Mouse (Mus musculus) gastrocnemius, adult 2 months (tissue): ENCODE data around the gene Inf2. TPM values are rescaled to one million over a fixed set of nuclear protein-coding genes. Genes with fewer than 3 reads are reported as not detected.

ENCODE experiments used
- DNase-seq: peaks from one replicate; pipeline ENCODE4 v3.0.0; 2022
- H3K27ac ChIP-seq: fragments of 200-600 bp; 2 replicates; pipeline ENCODE4 v1.8.1; 2022; ENCODE audit warnings: mild to moderate bottlenecking
- H3K4me3 ChIP-seq: fragments of 200-600 bp; 2 replicates; pipeline ENCODE4 v1.8.1; 2022; ENCODE audit warnings: mild to moderate bottlenecking, moderate library complexity
- CTCF ChIP-seq: fragments of 200-600 bp; IDR thresholded peaks from 2 replicates; pipeline ENCODE4 v1.8.1; 2022; ENCODE audit warnings: antibody characterized with exemption, mild to moderate bottlenecking, moderate library complexity
- intact Hi-C: fragments of 180-260 bp; cut with DNase I; formaldehyde crosslinking; loops from one replicate; pipeline ENCODE4 v1.15.1; 2025
- total RNA-seq, 2 experiments: library from RNA; stranded (reverse); gene quantifications; 2 replicates each; pipeline ENCODE4 v1.2.3; 2021

The Inf2 gene
- total RNA-seq, 2 experiments from 2014 or later: 8.2 to 13.0 TPM

GRCm38 (mm10) chr12:112576341-112576740 is 12.2 kb upstream of the Inf2 start:
- TF ChIP-seq CTCF: no peak
- H3K27ac ChIP-seq: peak overlapping the region; percentile 53; the same call in 1 of the 2 replicates
- no peak for DNase-seq

GRCm38 (mm10) chr12:112576749-112577148 is 11.8 kb upstream of the Inf2 start:
- DNase-seq: no peak
- no peak for TF ChIP-seq CTCF
- Histone ChIP-seq H3K27ac (peak overlapping the region; percentile 53; the same call in 1 of the 2 replicates), H3K4me3 (no peak overlapping the region)
- intact Hi-C loops: no loop called here

More at GRCm38 (mm10) chr12:112576341-112576740, 12.2 kb upstream of the Inf2 start:
- H3K4me3 ChIP-seq: no peak overlapping the region
- intact Hi-C loops: no loop called here

- Histone ChIP-seq H3K4me3 (no peak overlapping the region), H3K27ac (peak overlapping the region; percentile 35)
- intact Hi-C loops: no loop called here
- TF ChIP-seq CTCF: no peak
- no peak for DNase-seq
These were observed 10.1 kb upstream of the Inf2 start for GRCm38 (mm10) chr12:112578296-112579090.

GRCm38 (mm10) chr12:112579430-112579829 is 9.2 kb upstream of the Inf2 start:
- intact Hi-C loops: no loop called here
- no peak for DNase-seq
- TF ChIP-seq CTCF: no peak
- Histone ChIP-seq H3K4me3 (no peak overlapping the region), H3K27ac (no peak overlapping the region; the same call in 1 of the 2 replicates)

GRCm38 (mm10) chr12:112579926-112580325 is 8.7 kb upstream of the Inf2 start:
- Histone ChIP-seq H3K4me3 (no peak overlapping the region), H3K27ac (no peak overlapping the region; the same call in 1 of the 2 replicates)
- no peak for DNase-seq
- intact Hi-C loops: no loop called here
- no peak for TF ChIP-seq CTCF

- intact Hi-C loops: no loop called here
- Histone ChIP-seq H3K27ac (no peak overlapping the region), H3K4me3 (no peak overlapping the region)
- no peak for TF ChIP-seq CTCF
- no peak for DNase-seq
These were observed 7.5 kb upstream of the Inf2 start for GRCm38 (mm10) chr12:112581113-112581512.

- intact Hi-C loops: no loop called here
- no peak overlapping the region for H3K4me3 ChIP-seq
- TF ChIP-seq CTCF: no peak
- H3K27ac ChIP-seq: no peak overlapping the region
- peak; percentile 10 for DNase-seq
These were observed 3.6 kb upstream of the Inf2 start for GRCm38 (mm10) chr12:112584954-112585353.

GRCm38 (mm10) chr12:112585924-112586538 is 2.6 kb upstream of the Inf2 start:
- Histone ChIP-seq H3K27ac (no peak overlapping the region), H3K4me3 (no peak overlapping the region)
- peak; percentile 13 for DNase-seq
- TF ChIP-seq CTCF: no peak
- intact Hi-C loops: no loop called here

- DNase-seq: peak; percentile 86
- peak overlapping the region; percentile 85 for H3K4me3 ChIP-seq
- H3K27ac ChIP-seq: peak overlapping the region; percentile 93
- intact Hi-C loops: no loop called here
- TF ChIP-seq CTCF: no peak
These were observed 1.2 kb upstream of the Inf2 start for GRCm38 (mm10) chr12:112587125-112588124.

GRCm38 (mm10) chr12:112589491-112590191 is 1.1 kb downstream of the Inf2 start:
- Histone ChIP-seq H3K27ac (peak overlapping the region; percentile 93), H3K4me3 (peak overlapping the region; percentile 85)
- no peak for TF ChIP-seq CTCF
- DNase-seq: peak; percentile 15
- intact Hi-C loops: no loop called here

- Histone ChIP-seq H3K4me3 (peak overlapping the region; percentile 85), H3K27ac (peak overlapping the region; percentile 93)
- no peak for TF ChIP-seq CTCF
- peak; percentile 16 for DNase-seq
- intact Hi-C loops: no loop called here
These were observed 2.1 kb downstream of the Inf2 start for GRCm38 (mm10) chr12:112590566-112591239.
